Mouse (Mus musculus) liver, postnatal 0 days (tissue): ENCODE data around the gene Camta2. TPM values are rescaled to one million over a fixed set of nuclear protein-coding genes. Genes with fewer than 3 reads are reported as not detected.

Experiments used
- ATAC-seq: fragments of 200-750 bp; cut with Nextera tagmentation; 2 replicates; pipeline ENCODE4 v1.8.0; 2017; ENCODE audit warnings: mild to moderate bottlenecking, moderate library complexity
- DNase-seq: peaks from one replicate; pipeline ENCODE4 v3.0.0-alpha.2; 2016
- H3K27ac ChIP-seq: fragments of 300-500 bp; sonication (generic); 2 replicates; pipeline ENCODE4 v1.5.1; 2014; ENCODE audit warnings: antibody characterized with exemption, moderate library complexity, mild to moderate bottlenecking, low read depth
- H3K27me3 ChIP-seq: fragments of 300-500 bp; sonication (generic); 2 replicates; pipeline ENCODE4 v1.6.1; 2014; ENCODE audit warnings: low read length, control low read depth, mixed read lengths; ENCODE audit not compliant: insufficient read depth
- H3K36me3 ChIP-seq: fragments of 300-500 bp; sonication (generic); replicated peaks from 2 replicates; pipeline ENCODE4 v1.6.1; 2014; ENCODE audit warnings: mild to moderate bottlenecking, control low read depth, low read length, moderate library complexity, mixed read lengths; ENCODE audit not compliant: insufficient read depth
- H3K4me1 ChIP-seq: fragments of 300-500 bp; sonication (generic); 2 replicates; pipeline ENCODE4 v1.6.1; 2014; ENCODE audit warnings: antibody characterized with exemption, mild to moderate bottlenecking, control low read depth; ENCODE audit not compliant: insufficient read depth
- H3K4me2 ChIP-seq: fragments of 300-500 bp; sonication (generic); 2 replicates; pipeline ENCODE4 v1.6.1; 2014; ENCODE audit warnings: low read depth, mild to moderate bottlenecking, low read length, moderate library complexity, mixed read lengths
- H3K4me3 ChIP-seq: fragments of 300-500 bp; sonication (generic); 2 replicates; pipeline ENCODE4 v1.5.1; 2014; ENCODE audit warnings: low read depth, low read length
- H3K9ac ChIP-seq: fragments of 300-500 bp; sonication (generic); replicated peaks from 2 replicates; pipeline ENCODE4 v1.6.1; 2014; ENCODE audit warnings: mild to moderate bottlenecking, moderate library complexity
- H3K9me3 ChIP-seq: fragments of 300-500 bp; sonication (generic); 2 replicates; pipeline ENCODE4 v1.6.1; 2016; ENCODE audit warnings: mild to moderate bottlenecking, control low read depth, low read length, mixed read lengths
- CTCF ChIP-seq: sonication (generic); IDR thresholded peaks from 2 replicates; pipeline ENCODE4 v1.5.1; 2016; ENCODE audit warnings: antibody characterized with exemption, low read depth
- EP300 ChIP-seq: IDR thresholded peaks from 2 replicates; pipeline ENCODE4 v1.6.1; 2016; ENCODE audit warnings: antibody characterized with exemption, low read depth, mild to moderate bottlenecking
- WGBS: fragments of 180-500 bp; shearing (Covaris S2); extraction: QIAGEN DNeasy Blood & Tissue Kit; methylation state at CpG from one replicate; pipeline ENCODE4 v1.1.7; 2014; ENCODE audit not compliant: insufficient replicate concordance; 5-methylcytosine and 5-hydroxymethylcytosine counted together
- microRNA-seq: library from miRNA; unstranded; fragments of <30 nt; microRNA quantifications from one replicate; pipeline ENCODE4, GENCODE M21; 2016
- polyA plus RNA-seq: library from polyadenylated mRNA; unstranded; fragments of >200 nt; fragmentation: Nextera tagmentation; extraction: Ambion mirVana; gene quantifications from 2 replicates; pipeline ENCODE4 v1.2.1, GENCODE M21; 2015

Camta2 gene
- polyA plus RNA-seq, 1 experiment from 2014 or later = 3.4 TPM

DNA sequence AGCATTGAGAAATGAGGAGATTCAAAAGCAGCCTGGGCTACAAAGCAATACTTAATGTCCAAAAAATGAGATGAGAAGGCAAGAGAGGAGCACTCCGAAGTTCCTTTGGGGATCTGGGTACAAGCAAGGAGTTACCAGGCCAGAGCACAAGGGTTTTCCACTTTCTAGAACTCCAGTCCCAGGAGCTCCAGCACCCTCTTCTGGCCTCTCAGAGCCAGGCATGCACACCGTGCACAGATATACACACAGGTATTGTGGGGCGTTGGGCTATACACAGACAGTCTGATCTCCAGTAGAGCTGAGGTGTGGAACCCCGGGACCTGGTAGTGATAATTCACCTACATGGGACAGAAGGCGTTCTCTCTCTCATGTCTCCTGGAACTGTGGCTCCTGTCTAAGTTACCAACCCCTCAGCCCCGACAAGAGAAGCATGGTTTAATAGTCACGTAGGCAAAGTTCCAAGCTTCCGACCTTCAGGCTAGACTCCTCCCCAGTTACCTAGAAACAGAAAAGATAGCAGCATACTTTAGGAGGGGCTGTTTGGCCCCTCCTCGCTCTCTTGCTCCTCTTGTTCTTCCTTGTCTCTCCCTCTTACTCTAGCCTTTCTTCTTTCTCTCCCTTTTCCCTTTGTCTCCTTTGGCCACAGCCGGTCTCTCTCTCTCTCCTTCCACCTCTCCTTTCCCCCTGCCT, 64.7 kb downstream of the Camta2 start:
- no peak for DNase-seq
- WGBS = 80% methylated on average over 10 of the region's 10 CpGs
- H3K9ac ChIP-seq = no peak overlapping the region
- H3K27me3 ChIP-seq = no peaks in the 10 kb centered on the region
- H3K4me1 ChIP-seq = peaks cover 4% of the 10 kb centered on the region; the same call in 1 of the 2 replicates
- no peaks in the 10 kb centered on the region for H3K36me3 ChIP-seq
- no peak overlapping the region for H3K4me2 ChIP-seq
- H3K9me3 ChIP-seq = no peaks in the 10 kb centered on the region
- H3K27ac ChIP-seq = no peak overlapping the region
- H3K4me3 ChIP-seq = no peak overlapping the region
- TF ChIP-seq CTCF (peak; percentile 49), EP300 (no peak)
- no peak for ATAC-seq

DNA sequence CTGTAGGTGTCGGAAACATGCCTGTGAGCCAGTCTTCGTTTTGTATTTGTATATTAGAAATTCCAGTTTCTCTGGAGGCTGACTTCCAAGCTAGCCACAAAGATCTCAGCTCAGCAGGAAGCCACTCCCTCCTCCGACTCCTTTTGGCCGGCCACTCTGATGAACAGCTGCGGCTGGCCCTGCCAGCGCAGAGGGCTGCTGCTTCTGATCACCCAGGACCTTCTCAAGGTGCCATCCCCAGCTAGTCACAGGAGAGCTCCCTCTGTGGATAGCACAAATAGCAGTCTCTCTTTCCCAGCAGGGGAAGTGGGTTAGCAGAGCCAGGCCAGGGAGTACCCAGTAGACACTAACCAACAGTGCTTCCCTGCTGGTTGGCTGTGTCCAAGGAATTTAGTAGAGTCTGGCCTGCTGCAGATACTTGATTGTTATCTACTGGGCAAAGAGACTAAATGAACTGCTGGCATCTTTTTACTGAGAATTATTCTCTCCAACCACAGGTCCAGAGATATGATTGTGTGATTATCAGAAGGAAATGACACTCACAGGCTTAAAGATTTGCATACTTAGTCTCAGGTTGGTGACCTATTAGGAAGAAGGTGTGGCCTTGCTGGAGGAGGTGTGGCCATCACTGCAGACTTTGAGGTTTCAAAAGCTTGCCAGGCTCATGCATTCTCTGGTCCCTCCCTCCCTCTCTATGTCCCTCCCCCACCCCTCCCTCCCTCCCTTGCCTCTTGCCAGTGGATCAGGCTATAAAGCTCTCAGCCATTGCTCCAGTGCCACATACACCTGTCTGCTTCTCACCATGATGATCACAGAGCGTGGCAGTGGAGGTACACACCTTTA, 65.7 kb downstream of the Camta2 start:
- Histone ChIP-seq H3K4me3 (no peak overlapping the region), H3K9ac (no peak overlapping the region), H3K27ac (no peak overlapping the region), H3K36me3 (no peaks in the 10 kb centered on the region), H3K27me3 (no peaks in the 10 kb centered on the region), H3K4me1 (peaks cover 4% of the 10 kb centered on the region; the same call in 1 of the 2 replicates), H3K9me3 (no peaks in the 10 kb centered on the region), H3K4me2 (no peak overlapping the region)
- DNase-seq (no peak), ATAC-seq (peak; percentile 59)
- no peak for TF ChIP-seq EP300
- TF ChIP-seq CTCF = no peak
- WGBS = 62% methylated on average over 7 of the region's 7 CpGs

Small RNA genes within 50 kb of the gene (microRNA-seq; reads per million reads assigned to microRNA genes)
- gene Mir6925 = not detected

Other genes starting within 250 kb of the Camta2 start
- gene Med11, start 236.2 kb downstream of the Camta2 start, polyA plus RNA-seq = 14.3 and 15.1 TPM in 2 replicates
- gene Zmynd15, start 228.7 kb downstream of the Camta2 start, polyA plus RNA-seq = 0.59 and 0.70 TPM in 2 replicates
- 9.2 and 9.4 TPM in 2 replicates for gene Cxcl16, start 228.1 kb downstream of the Camta2 start, polyA plus RNA-seq
- 1.7 and 2.8 TPM in 2 replicates for gene Tm4sf5, start 182.9 kb downstream of the Camta2 start, polyA plus RNA-seq
- gene Vmo1, start 173.5 kb downstream of the Camta2 start, polyA plus RNA-seq = 1.0 and 1.4 TPM in 2 replicates
- 28.0 and 30.8 TPM in 2 replicates for gene Gltpd2, start 168.9 kb downstream of the Camta2 start, polyA plus RNA-seq
- 317 and 325 TPM in 2 replicates for gene Psmb6, start 162.7 kb downstream of the Camta2 start, polyA plus RNA-seq
- gene Gm40193, start 155.2 kb downstream of the Camta2 start, polyA plus RNA-seq = not detected in 2 replicates
- 1.6 and 1.8 TPM in 2 replicates for gene Pld2, start 148.0 kb downstream of the Camta2 start, polyA plus RNA-seq
- 3.7 and 3.9 TPM in 2 replicates for gene Mink1, start 125.2 kb downstream of the Camta2 start, polyA plus RNA-seq
- gene 4930544D05Rik, start 72.3 kb downstream of the Camta2 start, polyA plus RNA-seq = not detected in 2 replicates
- 0.19 TPM in 1 of 2 replicates, not detected in the other for gene Chrne, start 68.9 kb downstream of the Camta2 start, polyA plus RNA-seq
- gene Gp1ba, start 49.0 kb downstream of the Camta2 start, polyA plus RNA-seq = 3.5 and 4.1 TPM in 2 replicates
- gene Rnf167, start 40.9 kb downstream of the Camta2 start, polyA plus RNA-seq = 54.8 and 55.3 TPM in 2 replicates
- gene Slc25a11, start 40.6 kb downstream of the Camta2 start, polyA plus RNA-seq = 140 and 143 TPM in 2 replicates
- 918 and 940 TPM in 2 replicates for gene Pfn1, start 33.5 kb downstream of the Camta2 start, polyA plus RNA-seq
- gene Eno3, start 30.9 kb downstream of the Camta2 start, polyA plus RNA-seq = 4.0 and 21.3 TPM in 2 replicates
- gene Spag7, start 18.7 kb downstream of the Camta2 start, polyA plus RNA-seq = 36.6 and 42.1 TPM in 2 replicates
- gene Inca1, start 12.1 kb upstream of the Camta2 start, polyA plus RNA-seq = 8.3 and 10.8 TPM in 2 replicates
- 1.8 and 2.2 TPM in 2 replicates for gene Kif1c, start 12.4 kb upstream of the Camta2 start, polyA plus RNA-seq
- gene Zfp3, start 76.1 kb upstream of the Camta2 start, polyA plus RNA-seq = 1.9 and 2.0 TPM in 2 replicates
- 2.6 and 3.0 TPM in 2 replicates for gene Scimp, start 124.5 kb upstream of the Camta2 start, polyA plus RNA-seq
- 18.3 and 18.5 TPM in 2 replicates for gene Rabep1, start 156.7 kb upstream of the Camta2 start, polyA plus RNA-seq